Mouse (Mus musculus) erythroblast, embryonic 14.5 days (primary cell): ENCODE data around the gene Plxna2.

Experiments
- GATA1 ChIP-seq: IDR thresholded peaks from 2 replicates; pipeline ENCODE4 v1.6.1; 2012; ENCODE audit warnings: low read length, inconsistent platforms, mixed read lengths
- TAL1 ChIP-seq: IDR thresholded peaks from 3 replicates; pipeline ENCODE4 v1.6.1; 2012; ENCODE audit warnings: low read length, inconsistent platforms, mixed read lengths

GRCm38 (mm10) chr1:194753168-194753567 lies 135.2 kb downstream of the Plxna2 start:
- TF ChIP-seq GATA1, result no peak
- no peak for TF ChIP-seq TAL1
